Mouse (Mus musculus): ENCODE data around the gene Zfp618. TPM values are rescaled to one million over a fixed set of nuclear protein-coding genes. Genes with fewer than 3 reads are reported as not detected.

Zfp618 gene
- polyA plus RNA-seq (2012; rRNA removed): 32.0 and 39.6 TPM in 2 replicates
- 24.9 and 35.4 TPM in 2 replicates for polyA plus RNA-seq (2014; fragmentation: Nextera tagmentation; extraction: Ambion mirVana)

- ATAC-seq (ENCODE audit: low FRiP score, low read depth): peak; percentile 78
- Histone ChIP-seq H3K9me3 (ENCODE audit: control insufficient read depth, low read length) (no peaks in the 10 kb centered on the region), H3K9ac (ENCODE audit: low read depth, low read length, severe bottlenecking) (peak within 1 kb of the TSS; percentile 99), H3K27ac (replicated peaks; ENCODE audit: low read depth, low read length) (peak within 1 kb of the TSS; percentile 96), H3K4me2 (replicated peaks; ENCODE audit: low read depth, low read length, severe bottlenecking) (peak within 1 kb of the TSS; percentile 59), H3K4me3 (replicated peaks; ENCODE audit: low read length) (peak within 1 kb of the TSS; percentile 73), H3K4me1 (ENCODE audit: control insufficient read depth, insufficient read depth, low read length) (peaks cover 17% of the 10 kb centered on the region), H3K36me3 (ENCODE audit: control insufficient read depth, insufficient read depth, low read length) (no peaks in the 10 kb centered on the region), H3K27me3 (ENCODE audit: control insufficient read depth, insufficient read depth, low read length) (no peaks in the 10 kb centered on the region)
- WGBS: 2% methylated on average over 10 of the region's 86 CpGs
- peak; percentile 72 for DNase-seq (ENCODE audit: low spot score)
- no peak for TF ChIP-seq POLR2A (IDR thresholded peaks at IDR 0.05; ENCODE audit: borderline replicate concordance, extremely low read depth, insufficient read depth, insufficient read length)
Observed at GRCm38 (mm10) chr4:62965497-62966302, at the start of gene Zfp618. Gene Zfp618 (plus strand): TSS chr4:62965573.

GRCm38 (mm10) chr4:62917056-62917455, 48.3 kb upstream of the Zfp618 start:
- WGBS: 89% methylated on average over 8 of the region's 8 CpGs
- Histone ChIP-seq H3K4me1 (ENCODE audit: control insufficient read depth, insufficient read depth, low read length) (no peaks in the 10 kb centered on the region), H3K4me3 (replicated peaks; ENCODE audit: low read length) (no peak overlapping the region), H3K27ac (replicated peaks; ENCODE audit: low read depth, low read length) (no peak overlapping the region), H3K9ac (ENCODE audit: low read depth, low read length, severe bottlenecking) (no peak overlapping the region), H3K36me3 (ENCODE audit: control insufficient read depth, insufficient read depth, low read length) (no peaks in the 10 kb centered on the region), H3K27me3 (ENCODE audit: control insufficient read depth, insufficient read depth, low read length) (no peaks in the 10 kb centered on the region), H3K4me2 (replicated peaks; ENCODE audit: low read depth, low read length, severe bottlenecking) (no peak overlapping the region), H3K9me3 (ENCODE audit: control insufficient read depth, low read length) (no peaks in the 10 kb centered on the region)
- DNase-seq (ENCODE audit: low spot score): no peak
- no peak for TF ChIP-seq POLR2A (IDR thresholded peaks at IDR 0.05; ENCODE audit: borderline replicate concordance, extremely low read depth, insufficient read depth, insufficient read length)
- no peak for ATAC-seq (ENCODE audit: low FRiP score, low read depth)

- Histone ChIP-seq H3K4me1 (ENCODE audit: control insufficient read depth, insufficient read depth, low read length) (0 out of 2 replicates have a peak, but pooled peaks cover 4% of the 10 kb centered on the region), H3K27ac (replicated peaks; ENCODE audit: low read depth, low read length) (no peak overlapping the region), H3K9me3 (ENCODE audit: control insufficient read depth, low read length) (no peaks in the 10 kb centered on the region), H3K4me2 (replicated peaks; ENCODE audit: low read depth, low read length, severe bottlenecking) (no peak overlapping the region), H3K27me3 (ENCODE audit: control insufficient read depth, insufficient read depth, low read length) (no peaks in the 10 kb centered on the region), H3K9ac (ENCODE audit: low read depth, low read length, severe bottlenecking) (no peak overlapping the region), H3K4me3 (replicated peaks; ENCODE audit: low read length) (no peak overlapping the region), H3K36me3 (ENCODE audit: control insufficient read depth, insufficient read depth, low read length) (no peaks in the 10 kb centered on the region)
- WGBS: 84% methylated on average over 4 of the region's 4 CpGs
- ATAC-seq (ENCODE audit: low FRiP score, low read depth) (no peak), DNase-seq (ENCODE audit: low spot score) (no peak)
- TF ChIP-seq POLR2A (IDR thresholded peaks at IDR 0.05; ENCODE audit: borderline replicate concordance, extremely low read depth, insufficient read depth, insufficient read length): no peak
Observed at GRCm38 (mm10) chr4:62933798-62934197, 31.6 kb upstream of the Zfp618 start.

- DNase-seq (ENCODE audit: low spot score) (peak; percentile 25), ATAC-seq (ENCODE audit: low FRiP score, low read depth) (no peak)
- Histone ChIP-seq H3K36me3 (ENCODE audit: control insufficient read depth, insufficient read depth, low read length) (no peaks in the 10 kb centered on the region), H3K9ac (ENCODE audit: low read depth, low read length, severe bottlenecking) (no peak overlapping the region), H3K4me1 (ENCODE audit: control insufficient read depth, insufficient read depth, low read length) (0 out of 2 replicates have a peak, but pooled peaks cover 4% of the 10 kb centered on the region), H3K9me3 (ENCODE audit: control insufficient read depth, low read length) (no peaks in the 10 kb centered on the region), H3K27me3 (ENCODE audit: control insufficient read depth, insufficient read depth, low read length) (no peaks in the 10 kb centered on the region), H3K4me2 (replicated peaks; ENCODE audit: low read depth, low read length, severe bottlenecking) (no peak overlapping the region), H3K4me3 (replicated peaks; ENCODE audit: low read length) (no peak overlapping the region), H3K27ac (replicated peaks; ENCODE audit: low read depth, low read length) (peak overlapping the region; percentile 20; the same call in 1 of the 2 replicates)
- WGBS: 38% methylated on average over 11 of the region's 11 CpGs
- no peak for TF ChIP-seq POLR2A (IDR thresholded peaks at IDR 0.05; ENCODE audit: borderline replicate concordance, extremely low read depth, insufficient read depth, insufficient read length)
Observed at GRCm38 (mm10) chr4:62935589-62936218, 29.7 kb upstream of the Zfp618 start.
